In the genomic region with DNA sequence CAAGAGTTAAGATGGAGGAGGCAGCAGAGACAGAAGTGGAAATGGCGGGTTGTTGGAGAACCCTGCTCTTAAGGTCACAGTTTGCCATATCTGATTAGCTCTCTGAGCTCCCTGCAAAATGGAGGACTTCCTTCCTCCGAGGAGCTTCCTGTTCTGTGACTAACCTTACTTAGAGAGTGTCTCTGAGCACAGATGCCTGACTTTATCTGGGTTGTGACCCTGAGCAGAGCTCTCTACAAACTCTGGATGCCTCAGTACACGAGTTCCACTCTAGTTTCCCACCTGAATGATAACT, we compare ENCODE assay signal across 15 mouse cellular contexts. TPM values are rescaled to one million over a fixed set of nuclear protein-coding genes. Genes with fewer than 3 reads are reported as not detected.
DNase-seq lines count a peak whose midpoint lies in the region; ATAC-seq and TF ChIP-seq lines count a peak whose summit lies in the region.
"Had no signal": no experiment of that assay in that cellular context is flagged by ENCODE, and none has a peak within 500 bp of the region (broad histone marks: within the 10 kb centered on the region; RNA-seq: fewer than 3 reads in every experiment).

No protein-coding gene starts in this region.

- peaks cover 2% of the 10 kb centered on the region; the same call in 1 of the 2 replicates for H3K4me1 ChIP-seq in liver, adult 2 months (ENCODE audit: control insufficient read depth, insufficient read depth, low read length)
- peaks cover 49% of the 10 kb centered on the region for H3K4me1 ChIP-seq in liver, embryonic 12.5 days
- H3K4me1 ChIP-seq in hindbrain, embryonic 10.5 days (replicated peaks), result peaks cover 26% of the 10 kb centered on the region

- ATAC-seq in liver, embryonic 12.5 days, result no peak
- peak; percentile 50; the same call in 1 of the 2 replicates for ATAC-seq in neutrophil, adult 5-6 weeks (ENCODE audit: extremely low read depth, insufficient number of reproducible peaks, low FRiP score, poor library complexity, severe bottlenecking)
- ATAC-seq: forebrain, embryonic 15.5 days; intestine, postnatal 0 days had no signal

- DNase-seq in liver, adult 2 months (ENCODE audit: extremely low read depth, low read depth, low spot score), result peak; percentile 31
- DNase-seq in liver (no peak), MEL-GATA-1-ER (ENCODE audit: extremely low read depth, low read depth) (peak; percentile 55)
- no peak for DNase-seq in right cerebral cortex, postnatal 25 days
- DNase-seq in hindbrain, embryonic 10.5 days (ENCODE audit: low spot score), result no peak
- DNase-seq: adrenal gland, postnatal 36 days; cerebellum, adult 9-11 months; gastrocnemius, postnatal 25 days; heart, postnatal 4 days; kidney, postnatal 4 days had no signal

- no peaks in the 10 kb centered on the region for H3K36me3 ChIP-seq in liver, adult 2 months (ENCODE audit: control insufficient read depth, insufficient read depth, low read length)
- no peaks in the 10 kb centered on the region for H3K36me3 ChIP-seq in liver, embryonic 12.5 days
- no peaks in the 10 kb centered on the region for H3K36me3 ChIP-seq in hindbrain, embryonic 10.5 days
- H3K36me3 ChIP-seq: embryonic facial prominence, embryonic 12.5 days; forebrain, embryonic 15.5 days had no signal

- WGBS in liver, adult 2 months, result 68% methylated on average over 3 of the region's 3 CpGs
- WGBS in liver, embryonic 12.5 days (ENCODE audit: insufficient replicate concordance), result 19% methylated on average over 3 of the region's 3 CpGs
- WGBS in hindbrain, embryonic 10.5 days, result 73% methylated on average over 3 of the region's 3 CpGs

- no peaks in the 10 kb centered on the region for H3K9me3 ChIP-seq in liver, embryonic 12.5 days (replicated peaks)
- no peaks in the 10 kb centered on the region for H3K9me3 ChIP-seq in hindbrain, embryonic 10.5 days
- H3K9me3 ChIP-seq: embryonic facial prominence, embryonic 12.5 days; forebrain, embryonic 15.5 days had no signal

- no peak overlapping the region for H3K4me3 ChIP-seq in liver, adult 2 months (ENCODE audit: insufficient read depth, low read depth, low read length)
- H3K4me3 ChIP-seq in liver, embryonic 12.5 days, result no peak overlapping the region
- H3K4me3 ChIP-seq in hindbrain, embryonic 10.5 days, result no peak overlapping the region
- H3K4me3 ChIP-seq: embryonic facial prominence, embryonic 12.5 days; forebrain, embryonic 15.5 days had no signal

- no peak for TF ChIP-seq CTCF in liver, adult 2 months (IDR thresholded peaks at IDR 0.05; ENCODE audit: low read depth, low read length)

- TF ChIP-seq POLR2A in liver, adult 2 months (IDR thresholded peaks at IDR 0.05; ENCODE audit: extremely low read depth, insufficient read depth, low read length), result no peak

- peak overlapping the region; percentile 72 for H3K27ac ChIP-seq in liver, adult 2 months (replicated peaks; ENCODE audit: insufficient read depth, low read depth, low read length)
- H3K27ac ChIP-seq in liver, embryonic 12.5 days, result peak overlapping the region; percentile 38; the same call in 1 of the 2 replicates
- H3K27ac ChIP-seq in hindbrain, embryonic 10.5 days, result no peak overlapping the region
- H3K27ac ChIP-seq: embryonic facial prominence, embryonic 12.5 days; forebrain, embryonic 15.5 days had no signal

- no peak overlapping the region for H3K9ac ChIP-seq in liver, adult 2 months (ENCODE audit: low read depth, low read length)
- no peak overlapping the region for H3K9ac ChIP-seq in liver, embryonic 12.5 days
- H3K9ac ChIP-seq: embryonic facial prominence, embryonic 12.5 days; forebrain, embryonic 15.5 days had no signal

- no peaks in the 10 kb centered on the region for H3K27me3 ChIP-seq in liver, adult 2 months (ENCODE audit: control insufficient read depth, insufficient read depth, low read length)
- no peaks in the 10 kb centered on the region for H3K27me3 ChIP-seq in liver, embryonic 12.5 days (replicated peaks)
- H3K27me3 ChIP-seq in hindbrain, embryonic 10.5 days (ENCODE audit: insufficient read depth, poor library complexity, severe bottlenecking), result peaks cover 7% of the 10 kb centered on the region; the same call in 1 of the 2 replicates
- H3K27me3 ChIP-seq: embryonic facial prominence, embryonic 12.5 days; forebrain, embryonic 15.5 days had no signal

- no peak overlapping the region for H3K4me2 ChIP-seq in liver, embryonic 12.5 days
- H3K4me2 ChIP-seq: embryonic facial prominence, embryonic 12.5 days; forebrain, embryonic 15.5 days had no signal

- H3K79me2 ChIP-seq in liver, adult 2 months (ENCODE audit: control insufficient read depth, insufficient read depth, low read length), result peaks cover 7% of the 10 kb centered on the region; the same call in 1 of the 2 replicates

RNA-seq across cellular contexts. Expression of gene Hmox2, which starts 3.3 kb away (rescaled TPM):
- total RNA-seq in liver, adult 2 months (2014; rRNA removed), result 40.7 and 52.9 TPM in 2 replicates
- 25.4 and 28.3 TPM in 2 replicates for polyA plus RNA-seq in liver, adult 2 months (2012; rRNA removed)
- 40.9 and 42.5 TPM in 2 replicates for polyA plus RNA-seq in liver, embryonic 12.5 days (2016; fragmentation: Nextera tagmentation; extraction: Ambion mirVana)
- 70.6 and 97.2 TPM in 2 replicates for total RNA-seq in neutrophil, adult 5-6 weeks (2017)
- polyA plus RNA-seq in hindbrain, embryonic 10.5 days (2016; fragmentation: Nextera tagmentation; extraction: Ambion mirVana), result 84.6 and 93.3 TPM in 2 replicates

RNA-seq across cellular contexts. Expression of gene Nmral1, which starts 3.7 kb away (rescaled TPM):
- total RNA-seq in liver, adult 2 months (2014; rRNA removed), result 10.0 and 11.2 TPM in 2 replicates
- polyA plus RNA-seq in liver, adult 2 months (2012; rRNA removed), result 4.8 and 7.8 TPM in 2 replicates
- 50.0 and 53.0 TPM in 2 replicates for polyA plus RNA-seq in liver, embryonic 12.5 days (2016; fragmentation: Nextera tagmentation; extraction: Ambion mirVana)
- 12.0 and 12.3 TPM in 2 replicates for total RNA-seq in neutrophil, adult 5-6 weeks (2017)
- polyA plus RNA-seq in hindbrain, embryonic 10.5 days (2016; fragmentation: Nextera tagmentation; extraction: Ambion mirVana), result 192 and 203 TPM in 2 replicates

RNA-seq across cellular contexts. Expression of gene Coro7, which starts 43.3 kb away (rescaled TPM):
- 6.1 and 8.5 TPM in 2 replicates for total RNA-seq in liver, adult 2 months (2014; rRNA removed)
- 17.3 and 22.7 TPM in 2 replicates for polyA plus RNA-seq in liver, adult 2 months (2012; rRNA removed)
- polyA plus RNA-seq in liver, embryonic 12.5 days (2016; fragmentation: Nextera tagmentation; extraction: Ambion mirVana), result 11.3 and 11.9 TPM in 2 replicates
- 59.7 and 65.6 TPM in 2 replicates for total RNA-seq in neutrophil, adult 5-6 weeks (2017)
- 24.4 and 25.5 TPM in 2 replicates for polyA plus RNA-seq in hindbrain, embryonic 10.5 days (2016; fragmentation: Nextera tagmentation; extraction: Ambion mirVana)

Comparison
In these comparisons a context has a peak if more than half of its experiments do, and no peak if none do; other contexts are left out.
1. DNase-seq: peak in liver, adult 2 months (single experiment) and MEL-GATA-1-ER (single experiment); none in liver (single experiment), right cerebral cortex, postnatal 25 days (single experiment) and hindbrain, embryonic 10.5 days (single experiment).